Mouse (Mus musculus) heart, adult 2 months (tissue): ENCODE measurements around the gene Rbms1.

Experiments used
- CTCF ChIP-seq: fragments of 200-600 bp; IDR thresholded peaks from 2 replicates; pipeline ENCODE4 v1.8.1; 2022; ENCODE audit warnings: antibody characterized with exemption, mild to moderate bottlenecking, moderate library complexity
- EP300 ChIP-seq: fragments of 200-500 bp; IDR thresholded peaks from 2 replicates; pipeline ENCODE4 v1.6.1; 2011; ENCODE audit warnings: low read depth, low read length, control low read depth; ENCODE audit not compliant: insufficient read depth
- POLR2A ChIP-seq: fragments of 200-500 bp; IDR thresholded peaks from 2 replicates; pipeline ENCODE4 v1.6.1; 2011; ENCODE audit warnings: mild to moderate bottlenecking, low read depth, low read length, control low read depth; ENCODE audit not compliant: insufficient read depth

- TF ChIP-seq CTCF, result no peak
- TF ChIP-seq EP300, result no peak
- TF ChIP-seq POLR2A, result no peak
These were observed 104.9 kb downstream of the Rbms1 start for GRCm38 (mm10) chr2:60858116-60858515.
